Mouse (Mus musculus) testis, adult 2 months (tissue): ENCODE data around the gene Rem2. TPM values are rescaled to one million over a fixed set of nuclear protein-coding genes. Genes with fewer than 3 reads are reported as not detected.
A peak's percentile ranks its signal among the peaks of the same experiment; 100 is the strongest.

ENCODE experiments used
- H3K27ac ChIP-seq: fragments of 200-500 bp; 2 replicates; pipeline ENCODE4 v1.5.1; 2012; ENCODE audit warnings: low read depth, low read length; ENCODE audit not compliant: control insufficient read depth, insufficient read depth
- H3K27me3 ChIP-seq: fragments of 200-500 bp; 2 replicates; pipeline ENCODE4 v1.6.1; 2012; ENCODE audit warnings: mild to moderate bottlenecking, low read length, moderate library complexity; ENCODE audit not compliant: control insufficient read depth, insufficient read depth
- H3K36me3 ChIP-seq: fragments of 200-500 bp; 2 replicates; pipeline ENCODE4 v1.6.1; 2012; ENCODE audit warnings: mild to moderate bottlenecking, low read length; ENCODE audit not compliant: control insufficient read depth, insufficient read depth
- H3K4me1 ChIP-seq: fragments of 200-500 bp; 2 replicates; pipeline ENCODE4 v1.6.1; 2012; ENCODE audit warnings: low read length; ENCODE audit not compliant: control insufficient read depth, insufficient read depth
- H3K4me3 ChIP-seq: fragments of 200-500 bp; 2 replicates; pipeline ENCODE4 v1.5.1; 2012; ENCODE audit warnings: low read depth, mild to moderate bottlenecking, low read length, moderate library complexity, mixed read lengths; ENCODE audit not compliant: control insufficient read depth
- CTCF ChIP-seq: fragments of 200-500 bp; IDR thresholded peaks from 2 replicates; pipeline ENCODE4 v1.5.1; 2012; ENCODE audit warnings: low read depth, mild to moderate bottlenecking, inconsistent platforms, low read length, moderate library complexity; ENCODE audit not compliant: control insufficient read depth, insufficient read depth, insufficient replicate concordance
- POLR2A ChIP-seq: fragments of 200-500 bp; IDR thresholded peaks from 2 replicates; pipeline ENCODE4 v1.6.1; 2012; ENCODE audit warnings: low read depth, mild to moderate bottlenecking, inconsistent platforms, low read length, moderate library complexity; ENCODE audit not compliant: control insufficient read depth
- polyA plus RNA-seq: library from polyadenylated mRNA; depleted of rRNA; stranded (reverse); fragments of >200 nt; gene quantifications from 2 replicates; pipeline ENCODE4 v1.2.3, GENCODE M21; 2012

Rem2 gene
- polyA plus RNA-seq, 1 experiment = 0.25 TPM

DNA sequence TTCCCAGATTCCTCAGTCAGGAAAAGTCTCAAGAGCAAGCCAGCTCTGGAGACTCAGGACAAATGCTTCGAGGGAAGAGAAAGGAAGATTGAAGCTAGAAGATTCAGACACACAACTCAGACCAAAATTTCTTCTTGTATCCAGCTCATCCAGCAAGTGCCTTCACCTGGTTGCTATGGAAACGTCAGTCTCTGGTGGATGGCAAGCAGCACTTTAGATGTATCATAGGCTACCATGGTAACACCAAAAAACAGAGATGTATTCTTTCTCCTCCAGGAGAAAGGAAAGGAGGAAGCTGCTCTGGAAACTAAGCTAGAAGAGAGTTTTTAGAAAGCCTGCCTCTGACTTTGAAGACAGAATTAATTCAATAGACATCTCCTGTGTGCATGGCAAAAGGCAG lies 11.8 kb downstream of the Rem2 start:
- Histone ChIP-seq H3K27ac (no peak overlapping the region), H3K36me3 (no peaks in the 10 kb centered on the region), H3K4me3 (no peak overlapping the region), H3K4me1 (no peaks in the 10 kb centered on the region; the same call in 1 of the 2 replicates), H3K27me3 (no peaks in the 10 kb centered on the region)
- TF ChIP-seq POLR2A (no peak), CTCF (no peak)

DNA sequence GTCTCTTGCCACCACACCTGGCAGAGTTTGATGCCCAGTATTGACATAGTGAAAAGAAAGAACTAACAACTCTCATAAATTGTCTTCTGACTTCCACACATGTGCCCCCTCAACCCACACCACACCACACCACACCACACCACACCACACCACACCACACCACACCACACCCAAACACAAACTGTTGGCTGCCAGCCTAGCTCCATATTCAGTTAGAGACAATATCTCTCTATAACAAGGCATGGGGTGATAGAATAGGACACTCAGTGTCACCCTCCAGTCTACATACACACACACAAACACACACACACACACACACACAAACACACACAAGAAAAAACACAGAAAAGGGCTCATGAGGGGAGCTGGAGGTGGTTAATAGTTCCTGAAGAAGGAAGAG lies 12.4 kb downstream of the Rem2 start:
- no peak for TF ChIP-seq POLR2A
- TF ChIP-seq CTCF = no peak
- Histone ChIP-seq H3K27ac (no peak overlapping the region), H3K4me3 (no peak overlapping the region), H3K36me3 (no peaks in the 10 kb centered on the region), H3K4me1 (no peaks in the 10 kb centered on the region; the same call in 1 of the 2 replicates), H3K27me3 (no peaks in the 10 kb centered on the region)

DNA sequence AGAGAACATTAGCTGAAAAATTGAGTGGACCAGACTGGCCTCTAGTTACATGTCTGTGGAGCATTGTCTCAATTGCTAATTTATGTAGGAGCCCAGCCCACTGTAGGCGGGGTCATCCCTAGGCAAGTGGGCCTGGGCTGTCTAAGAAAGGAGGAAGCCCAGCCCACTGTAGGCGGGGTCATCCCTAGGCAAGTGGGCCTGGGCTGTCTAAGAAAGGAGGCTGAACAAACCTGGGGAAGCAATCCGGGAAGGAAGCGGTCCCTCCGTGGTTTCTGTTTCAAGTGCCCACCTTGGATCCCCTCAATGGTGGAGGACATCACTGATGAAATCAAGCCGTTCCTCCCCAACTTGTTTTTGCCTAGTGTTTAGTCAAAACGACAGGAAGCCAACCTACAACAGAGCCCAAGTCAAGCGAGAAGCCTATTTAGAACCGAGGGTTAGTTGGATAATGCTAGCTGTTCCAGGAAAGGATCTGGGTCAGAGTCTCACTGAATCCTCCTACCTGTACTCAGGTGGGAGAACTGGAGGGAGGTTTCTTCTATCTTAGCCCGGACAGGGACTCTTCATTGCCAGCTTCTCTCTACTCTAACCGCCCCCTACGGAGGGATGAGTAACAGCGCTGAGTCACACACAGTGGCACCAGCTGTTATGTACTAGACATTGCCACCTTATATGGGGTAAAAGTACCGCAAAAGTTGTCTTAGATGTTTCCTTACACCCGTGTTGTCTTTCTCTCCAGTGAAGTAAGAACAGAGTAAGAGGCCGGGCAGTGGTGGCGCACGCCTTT lies 16.6 kb downstream of the Rem2 start:
- Histone ChIP-seq H3K4me1 (no peaks in the 10 kb centered on the region; the same call in 1 of the 2 replicates), H3K27me3 (no peaks in the 10 kb centered on the region), H3K27ac (no peak overlapping the region), H3K36me3 (no peaks in the 10 kb centered on the region), H3K4me3 (no peak overlapping the region)
- TF ChIP-seq POLR2A = no peak
- TF ChIP-seq CTCF = no peak

DNA sequence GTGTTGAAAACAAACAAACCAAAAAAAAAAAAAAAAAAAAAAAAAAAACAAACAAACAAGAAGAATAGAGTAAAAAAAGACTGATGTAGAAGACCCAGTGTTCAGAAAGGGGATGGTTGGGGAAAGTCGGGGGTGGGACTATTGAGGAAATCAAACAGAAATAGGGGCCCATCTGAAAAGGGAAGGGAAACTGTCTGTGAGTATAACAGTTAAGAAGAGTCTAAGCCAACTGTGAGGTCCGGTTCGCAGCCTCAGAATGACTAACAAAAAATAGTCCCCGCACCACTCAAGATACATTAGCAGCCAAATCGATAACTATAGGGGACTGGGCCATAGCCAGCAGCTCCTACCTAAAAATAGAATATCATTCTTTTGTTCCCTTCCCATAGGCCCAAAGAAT lies 17.3 kb downstream of the Rem2 start:
- no peak overlapping the region for H3K4me3 ChIP-seq
- no peaks in the 10 kb centered on the region; the same call in 1 of the 2 replicates for H3K4me1 ChIP-seq
- H3K27ac ChIP-seq = no peak overlapping the region
- H3K36me3 ChIP-seq = no peaks in the 10 kb centered on the region
- TF ChIP-seq CTCF (no peak), POLR2A (no peak)
- no peaks in the 10 kb centered on the region for H3K27me3 ChIP-seq

DNA sequence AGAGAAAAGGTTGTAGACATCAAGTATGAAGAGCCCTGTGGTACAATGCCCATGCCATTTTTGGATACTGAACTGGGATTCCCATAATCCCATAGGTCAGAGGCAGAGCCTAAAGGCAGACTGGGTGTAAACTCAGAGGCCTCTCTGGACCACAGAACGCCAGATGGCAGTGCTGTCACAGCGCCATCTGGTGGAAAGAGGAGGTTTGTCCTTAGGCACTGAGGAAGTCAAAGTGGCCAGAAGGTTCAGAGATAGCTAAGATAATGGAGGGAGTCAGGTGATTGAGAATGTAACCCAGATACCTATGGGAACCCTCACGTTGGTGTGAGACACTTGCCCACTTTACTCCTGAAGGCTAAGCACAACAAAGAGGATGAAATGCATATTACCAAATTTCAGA lies 18.3 kb downstream of the Rem2 start:
- Histone ChIP-seq H3K36me3 (no peaks in the 10 kb centered on the region), H3K27ac (no peak overlapping the region), H3K4me3 (no peak overlapping the region), H3K4me1 (no peaks in the 10 kb centered on the region; the same call in 1 of the 2 replicates), H3K27me3 (no peaks in the 10 kb centered on the region)
- TF ChIP-seq CTCF (peak; percentile 92; the same call in 1 of the 2 replicates), POLR2A (no peak)

DNA sequence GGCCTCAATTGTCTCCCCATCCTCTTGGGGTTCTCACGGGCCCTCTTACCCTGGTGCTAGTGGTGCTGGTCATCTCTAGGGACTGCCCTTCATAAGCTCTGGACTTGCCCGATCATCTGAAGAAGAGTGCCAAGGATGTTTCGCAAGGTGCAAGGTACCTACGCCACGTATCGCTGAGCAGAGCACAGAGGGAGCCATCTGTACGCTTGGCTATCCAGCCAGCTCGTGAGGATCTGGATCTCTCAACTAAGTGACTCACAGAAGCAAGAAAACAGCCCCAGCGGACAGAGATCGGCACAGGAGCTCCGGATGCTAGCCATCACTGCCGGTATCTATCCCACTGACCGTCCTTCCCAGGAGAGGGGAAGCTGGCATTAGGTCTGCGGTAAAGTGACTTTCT lies 20.8 kb downstream of the Rem2 start:
- no peak overlapping the region for H3K27ac ChIP-seq
- H3K27me3 ChIP-seq = no peaks in the 10 kb centered on the region
- H3K4me3 ChIP-seq = no peak overlapping the region
- no peaks in the 10 kb centered on the region for H3K36me3 ChIP-seq
- no peaks in the 10 kb centered on the region; the same call in 1 of the 2 replicates for H3K4me1 ChIP-seq
- TF ChIP-seq CTCF (no peak), POLR2A (no peak)

DNA sequence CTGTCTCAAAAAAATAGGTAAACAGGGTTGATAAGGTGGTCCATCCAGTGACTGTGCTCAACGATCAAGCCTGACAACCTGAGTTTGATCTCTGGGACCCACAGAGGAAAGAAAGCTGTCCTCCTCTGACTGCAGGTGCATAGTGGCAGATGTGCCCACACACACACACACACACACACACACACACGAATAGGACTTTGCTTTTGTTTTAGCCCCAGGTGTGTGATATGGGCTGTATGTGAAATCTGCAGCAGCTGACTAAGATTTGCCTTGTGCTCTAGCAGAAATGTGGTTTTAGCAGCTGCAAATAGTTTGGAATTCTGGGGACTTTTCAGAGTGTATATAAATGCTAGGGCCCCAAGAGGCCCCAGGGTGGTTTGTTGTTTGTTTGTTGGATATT lies 23.4 kb downstream of the Rem2 start:
- Histone ChIP-seq H3K4me1 (no peaks in the 10 kb centered on the region), H3K36me3 (no peaks in the 10 kb centered on the region), H3K27ac (no peak overlapping the region), H3K27me3 (no peaks in the 10 kb centered on the region), H3K4me3 (no peak overlapping the region)
- TF ChIP-seq POLR2A = no peak
- TF ChIP-seq CTCF = no peak
